Mouse (Mus musculus) macrophage (primary cell): Measurements from ENCODE around the gene Yipf7. TPM values are rescaled to one million over a fixed set of nuclear protein-coding genes. Genes with fewer than 3 reads are reported as not detected.

Source experiments
- polyA plus RNA-seq: library from polyadenylated mRNA; stranded (reverse); fragments of 250-400 nt; gene quantifications from 3 replicates; pipeline ENCODE4 v1.2.4, GENCODE M21; 2018; ENCODE audit warnings: inconsistent platforms

Gene Yipf7
- polyA plus RNA-seq, 1 experiment from 2014 or later = 1.1 TPM

Other genes starting within 250 kb of the Yipf7 start
- not detected in 3 replicates for gene Kctd8, start 201.0 kb downstream of the Yipf7 start, polyA plus RNA-seq
- gene Guf1, start 14.3 kb upstream of the Yipf7 start, polyA plus RNA-seq = 10.7 to 11.8 TPM (median 10.8 TPM) in 3 replicates
- 15.6 to 28.8 TPM (median 18.8 TPM) in 3 replicates for gene Gnpda2, start 49.7 kb upstream of the Yipf7 start, polyA plus RNA-seq